Mouse (Mus musculus): ENCODE results near the gene Zranb3. TPM values are rescaled to one million over a fixed set of nuclear protein-coding genes. Genes with fewer than 3 reads are reported as not detected.
"Not testable (repeated sequence)": the region's sequence is repeated elsewhere in the genome, so short reads cannot be mapped to it uniquely, and the experiment has no call there.

Gene Zranb3
- total RNA-seq, 2 experiments from 2014 or later = 5.6 to 5.7 TPM

- DNase-seq (ENCODE audit: low spot score) = peak; percentile 73
These were observed 112.7 kb downstream of the Zranb3 start for GRCm38 (mm10) chr1:127989876-127990731.

DNA sequence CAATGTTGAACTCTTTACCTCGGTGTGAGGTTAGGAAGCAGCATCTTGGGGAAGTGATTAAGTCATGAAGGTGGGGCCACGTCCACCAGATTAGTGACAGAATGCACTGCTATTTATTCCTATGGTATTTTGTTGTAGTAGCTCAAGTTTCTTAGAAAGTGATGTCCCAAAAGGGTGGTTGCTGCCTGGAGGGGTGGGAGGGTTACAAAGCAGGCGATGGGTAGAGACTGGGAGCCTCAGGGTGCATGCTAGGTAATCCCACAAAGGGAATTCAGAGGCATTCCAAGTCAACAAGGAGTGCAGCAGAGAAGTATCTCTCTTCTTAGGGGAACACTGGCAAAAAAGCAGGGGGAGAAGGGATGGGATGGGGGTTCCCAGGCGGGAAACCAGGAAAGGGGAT lies 113.5 kb downstream of the Zranb3 start:
- DNase-seq (ENCODE audit: low spot score) = no peak

DNA sequence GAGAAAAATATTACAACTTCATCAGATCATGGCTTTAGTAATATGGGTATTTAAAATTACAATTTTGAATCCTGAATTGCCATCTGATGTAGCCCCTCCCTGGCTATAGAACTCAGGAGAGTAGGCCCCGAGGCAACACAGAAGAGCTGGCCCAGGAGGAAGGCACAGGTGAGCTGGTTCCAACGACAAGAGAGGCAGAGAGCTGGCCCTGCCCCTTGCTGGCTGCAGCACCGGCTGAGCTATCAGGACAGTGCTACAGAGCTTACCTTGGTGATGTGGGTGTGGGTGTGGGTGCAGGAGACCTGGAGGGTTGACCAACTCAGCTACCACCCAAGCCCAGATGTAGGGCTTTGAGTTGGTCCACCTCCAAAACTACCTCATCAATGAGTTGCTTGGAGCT lies 114.6 kb downstream of the Zranb3 start:
- no peak for DNase-seq (ENCODE audit: low spot score)

GRCm38 (mm10) chr1:127985391-127985790 lies 117.5 kb downstream of the Zranb3 start:
- no peak for DNase-seq (ENCODE audit: low spot score)

- DNase-seq (ENCODE audit: low spot score) = no peak
These were observed 119.4 kb downstream of the Zranb3 start for GRCm38 (mm10) chr1:127983274-127983993.

- DNase-seq (ENCODE audit: low spot score) = no peak
These were observed 120.6 kb downstream of the Zranb3 start for GRCm38 (mm10) chr1:127982268-127982667.

DNA sequence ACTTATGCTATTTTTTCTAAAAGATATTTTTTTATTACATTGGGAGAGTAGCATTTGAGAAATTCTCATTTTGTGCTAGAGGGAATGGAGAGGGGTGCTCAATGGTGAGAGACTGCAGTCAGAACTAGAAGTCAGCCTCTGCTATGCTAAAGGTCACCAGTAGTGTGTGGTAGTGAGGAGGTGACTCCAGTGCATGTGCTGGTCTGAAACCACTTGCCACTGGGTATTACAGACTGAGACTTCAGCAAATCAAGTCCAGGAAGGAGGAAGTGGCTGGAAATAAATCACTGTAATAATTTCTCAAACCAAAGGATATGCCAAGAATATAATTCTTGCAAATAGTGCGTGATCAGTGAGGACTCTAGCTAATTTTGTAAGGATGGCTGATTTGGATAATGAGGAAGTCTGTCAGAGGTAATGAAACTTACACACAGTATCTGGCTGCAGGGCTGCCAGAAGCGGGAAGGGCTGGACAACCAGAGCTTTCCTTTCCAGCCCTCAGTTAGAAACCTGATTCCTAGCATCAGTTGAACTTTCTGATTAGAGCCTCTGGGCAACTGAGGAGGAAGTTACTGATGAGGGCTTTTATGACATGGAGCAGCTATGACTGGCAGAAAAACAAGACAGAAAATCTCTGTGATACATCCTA lies 121.8 kb downstream of the Zranb3 start:
- DNase-seq (ENCODE audit: low spot score) = no peak

GRCm38 (mm10) chr1:127978125-127978524 lies 124.7 kb downstream of the Zranb3 start:
- no peak for DNase-seq (ENCODE audit: low spot score)

DNA sequence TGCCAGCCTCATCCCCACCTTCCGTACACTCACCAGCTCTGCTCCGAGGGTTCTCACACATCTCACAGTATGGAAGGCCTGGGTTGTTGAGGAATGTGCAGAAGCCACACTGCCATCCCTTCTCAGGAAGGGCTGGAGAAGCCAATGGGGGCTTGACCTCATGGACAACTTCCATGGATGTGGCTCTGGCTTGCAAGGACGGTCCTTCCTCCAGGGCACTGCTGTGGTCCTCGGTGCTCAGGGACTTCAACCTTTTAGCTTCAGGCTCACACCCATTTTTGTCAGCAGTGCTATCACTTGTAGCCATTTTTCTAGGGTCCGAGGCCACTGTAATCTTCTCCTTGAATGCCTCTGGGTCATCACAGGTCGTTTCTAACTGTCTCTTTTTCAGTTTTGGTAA lies 126.7 kb downstream of the Zranb3 start:
- DNase-seq (ENCODE audit: low spot score) = no peak

DNA sequence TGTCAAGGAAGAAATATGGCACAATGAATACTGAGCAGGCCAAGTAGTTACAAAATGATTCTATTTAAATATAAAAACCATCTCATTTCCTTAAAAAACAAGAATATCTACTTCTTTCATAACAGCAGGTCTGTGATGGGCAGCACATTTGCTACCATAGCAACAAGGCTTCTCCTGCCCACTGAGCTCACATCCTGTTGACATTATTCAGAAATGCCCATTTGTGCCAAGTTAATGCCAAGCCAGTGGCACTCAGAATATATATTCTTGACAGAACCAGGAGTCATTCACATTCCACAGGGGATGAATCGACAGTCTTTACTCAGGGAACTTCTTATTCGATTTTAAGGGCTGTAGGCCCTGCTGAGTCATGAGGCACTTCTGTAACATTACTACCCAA lies 127.2 kb downstream of the Zranb3 start:
- no peak for DNase-seq (ENCODE audit: low spot score)

DNA sequence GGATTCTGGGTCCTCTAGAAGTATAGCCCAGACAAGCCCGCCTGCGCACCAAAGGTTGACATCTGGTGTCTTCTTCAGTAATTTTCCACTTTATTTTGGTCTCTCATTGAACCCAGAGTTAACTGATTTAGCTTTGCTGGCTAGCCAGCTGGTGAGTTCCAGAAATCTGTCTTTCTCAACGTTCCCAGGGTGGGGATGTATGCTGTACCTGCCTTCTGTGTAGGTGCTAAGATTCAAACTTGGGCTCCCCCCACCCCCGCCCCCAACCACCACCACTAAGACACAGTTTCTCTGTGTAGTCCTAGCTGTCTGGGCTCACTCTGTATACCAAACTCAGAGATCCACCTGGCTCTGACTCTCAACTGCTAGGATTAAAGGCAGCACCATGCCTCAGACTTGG lies 128.8 kb downstream of the Zranb3 start:
- no peak for DNase-seq (ENCODE audit: low spot score)

GRCm38 (mm10) chr1:127970870-127971269 lies 132.0 kb downstream of the Zranb3 start:
- peak; percentile 59 for DNase-seq (ENCODE audit: low spot score)

DNA sequence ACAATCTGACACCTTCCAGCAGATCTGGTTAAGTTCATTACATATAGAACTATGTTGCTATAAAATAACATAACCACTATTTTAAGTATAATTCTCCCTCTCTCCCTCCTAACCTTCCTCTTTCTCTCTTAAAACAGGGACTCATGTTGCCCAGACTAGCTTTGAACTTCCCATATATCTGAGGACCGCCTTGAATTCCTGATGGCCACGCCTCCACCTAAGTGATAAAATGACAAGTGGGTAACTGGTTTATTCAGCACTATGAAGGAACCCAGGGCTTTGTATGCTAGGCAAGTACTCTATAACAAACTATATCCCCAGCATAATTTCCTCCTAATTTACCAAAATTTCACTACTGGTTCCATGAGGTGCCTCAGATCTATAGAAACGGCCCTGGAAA lies 139.5 kb downstream of the Zranb3 start:
- DNase-seq (ENCODE audit: low spot score) = no peak

GRCm38 (mm10) chr1:127961140-127961539 lies 141.7 kb downstream of the Zranb3 start:
- DNase-seq (ENCODE audit: low spot score) = peak; percentile 50

GRCm38 (mm10) chr1:127959312-127959718 lies 143.5 kb downstream of the Zranb3 start:
- DNase-seq (ENCODE audit: low spot score) = no peak

DNA sequence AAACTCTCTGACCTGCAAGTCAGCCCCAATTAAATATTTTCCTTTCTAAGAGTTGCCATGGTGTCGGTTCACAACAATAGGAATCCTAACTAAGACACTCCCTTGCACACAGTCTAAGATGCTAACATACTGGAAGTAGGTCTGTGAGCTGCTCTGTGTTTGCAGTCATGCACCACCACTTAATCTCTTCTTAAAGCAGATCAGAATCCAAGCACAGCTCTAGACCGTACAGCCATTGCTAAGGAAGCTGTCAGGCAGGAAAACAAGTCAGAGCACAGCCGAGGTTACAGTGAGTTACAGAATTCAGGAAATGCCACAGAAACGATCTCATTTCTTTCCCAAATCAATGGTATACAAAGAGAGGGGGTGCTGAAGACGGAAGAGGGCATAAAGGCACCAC lies 144.0 kb downstream of the Zranb3 start:
- no peak for DNase-seq (ENCODE audit: low spot score)

- DNase-seq (ENCODE audit: low spot score) = no peak
These were observed 146.3 kb downstream of the Zranb3 start for GRCm38 (mm10) chr1:127956524-127956923.

DNA sequence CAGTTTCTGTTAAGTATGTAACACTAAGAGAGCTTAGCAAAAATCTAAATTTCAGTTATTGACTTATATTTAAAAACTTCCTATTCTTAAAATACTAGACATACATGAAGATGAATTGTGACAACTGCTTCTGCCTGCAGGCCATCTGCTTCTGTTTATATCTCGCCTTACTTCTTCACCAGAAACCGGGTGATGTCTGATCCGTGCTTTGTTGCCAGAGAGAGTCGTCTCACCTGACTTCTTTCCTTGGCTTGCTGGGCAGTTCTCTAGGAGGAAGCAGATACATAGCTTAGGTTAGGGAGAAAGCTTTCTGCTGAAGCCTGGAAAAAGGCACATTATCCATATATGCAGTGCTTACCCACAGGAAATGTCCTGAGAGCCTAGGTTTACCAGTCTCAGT lies 148.0 kb downstream of the Zranb3 start:
- no peak for DNase-seq (ENCODE audit: low spot score)

DNA sequence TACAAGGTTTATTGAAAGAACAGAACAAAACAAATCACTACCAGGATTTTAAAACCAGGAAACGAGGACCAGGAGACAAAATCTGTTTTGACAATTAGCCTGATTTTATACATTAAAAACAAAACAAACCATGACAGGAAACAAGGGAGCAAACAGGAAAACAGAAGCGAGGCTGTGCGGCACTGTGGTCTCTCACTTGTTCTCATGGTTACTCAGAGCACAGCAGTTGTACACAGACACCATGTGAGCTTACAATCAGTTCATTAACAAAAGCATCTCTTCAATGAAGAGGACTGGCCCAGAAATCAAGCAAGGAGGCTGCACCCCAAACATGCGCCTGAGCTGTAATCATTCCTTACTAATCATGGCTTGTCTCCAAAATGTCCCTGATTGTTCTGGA lies 148.6 kb downstream of the Zranb3 start:
- not testable (repeated sequence) for DNase-seq (ENCODE audit: low spot score)

DNA sequence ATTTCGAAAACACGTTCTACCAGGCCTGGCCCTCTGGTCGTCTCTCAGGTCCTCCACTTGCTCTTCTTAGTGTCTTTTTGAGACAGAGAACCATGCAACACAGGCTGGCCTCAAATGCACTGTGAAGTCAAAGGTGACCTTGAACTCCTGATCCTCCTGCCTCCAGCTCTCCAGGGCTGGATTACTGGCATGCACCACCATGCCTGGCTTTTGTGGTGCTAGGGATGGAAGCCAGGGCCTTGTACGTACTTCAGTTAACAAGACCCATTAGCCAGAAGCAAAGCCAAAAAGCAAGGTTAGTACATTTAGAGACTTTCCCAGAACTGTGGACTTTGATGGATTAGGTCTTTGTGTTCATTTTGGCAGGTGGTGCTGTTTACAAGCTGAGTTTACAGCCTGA lies 150.6 kb downstream of the Zranb3 start:
- no peak for DNase-seq (ENCODE audit: low spot score)

DNA sequence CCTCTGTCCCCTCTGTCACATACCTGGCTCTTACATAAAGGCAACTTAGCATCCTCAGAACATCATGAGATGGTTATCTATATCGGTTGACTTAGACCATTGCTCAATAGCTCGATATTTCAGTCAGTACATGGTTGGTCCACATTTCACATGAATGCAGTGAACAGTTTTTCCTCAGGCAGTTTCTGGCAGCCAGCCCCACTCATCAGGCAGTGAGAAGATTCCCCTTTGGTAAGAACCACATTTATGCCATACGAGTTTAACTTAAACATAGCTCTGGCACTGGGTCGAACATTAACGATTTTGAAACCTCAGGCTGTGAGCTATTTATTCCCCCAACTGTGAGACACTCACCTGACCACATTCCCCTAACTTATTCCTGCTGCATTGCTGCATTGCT lies 154.1 kb downstream of the Zranb3 start:
- no peak for DNase-seq (ENCODE audit: low spot score)

DNA sequence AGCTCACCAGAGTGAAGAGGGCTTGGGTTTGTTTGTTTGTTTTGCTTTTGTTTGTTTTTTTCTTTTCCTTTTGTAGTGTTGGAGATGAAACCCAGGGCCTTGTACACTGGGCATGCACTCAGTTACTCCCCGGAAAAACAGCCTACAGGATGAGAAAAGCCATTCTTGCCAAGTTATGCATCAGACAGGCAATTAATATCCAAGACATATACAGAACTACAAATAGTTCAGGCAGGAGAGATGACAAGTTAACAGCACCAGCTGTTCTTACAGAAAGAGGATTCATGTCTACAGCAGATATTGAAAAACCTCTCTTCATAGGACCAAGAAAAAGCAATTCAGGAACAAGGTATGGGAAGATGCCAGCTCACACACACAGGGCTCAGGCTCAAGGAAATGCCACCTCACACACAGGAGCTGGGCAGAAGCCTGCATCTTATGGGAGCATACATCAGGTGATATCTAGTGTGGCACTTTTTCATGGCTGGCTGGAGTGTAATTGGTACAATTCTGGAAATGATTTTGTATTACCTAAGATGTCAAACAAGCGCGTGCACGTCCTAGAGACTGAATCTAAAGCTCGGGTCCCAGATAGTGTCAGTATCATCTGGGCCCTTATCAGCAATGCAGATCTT lies 156.1 kb downstream of the Zranb3 start:
- no peak for DNase-seq (ENCODE audit: low spot score)
